Mouse (Mus musculus): ENCODE measurements at regions not wholly inside any gene's neighbourhood (a gene's known extent, or its start where the extent isn't known, plus 50 kb on each side); places are given as distances from the start of the nearest gene placed in this dataset.

DNA sequence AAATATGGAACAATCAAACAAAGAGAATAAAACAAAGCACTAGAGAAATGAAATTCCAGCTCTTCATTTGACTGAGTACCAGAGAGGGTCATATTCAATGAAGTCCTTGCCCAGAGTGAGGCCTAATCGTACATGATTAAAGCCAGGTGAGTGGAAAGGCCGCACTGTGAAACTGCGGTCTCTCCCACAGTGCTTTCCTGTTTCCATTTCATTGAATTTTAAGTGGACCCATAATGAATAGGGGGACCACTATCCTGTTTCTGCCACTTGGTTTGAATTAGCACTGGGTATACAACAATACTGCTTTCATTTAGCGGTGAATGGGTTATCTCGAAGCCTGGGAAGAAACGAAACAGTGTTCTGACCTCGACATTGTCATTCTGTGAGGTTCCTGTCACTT lies 144.2 kb upstream of the Dkk2 start:
- TF ChIP-seq CTCF (conservative IDR thresholded peaks at IDR 0.05; ENCODE audit: low read length) (no peak), NANOG (IDR thresholded peaks at IDR 0.05; ENCODE audit: borderline replicate concordance, low read length) (no peak), POU5F1 (IDR thresholded peaks at IDR 0.05; ENCODE audit: borderline replicate concordance, low read length) (no peak)
